Mouse (Mus musculus) stomach, embryonic 15.5 days (tissue): Measurements from ENCODE around the gene Fbxo4. TPM values are rescaled to one million over a fixed set of nuclear protein-coding genes. Genes with fewer than 3 reads are reported as not detected.

ENCODE experiments used
- ATAC-seq: fragments of 200-750 bp; cut with Nextera tagmentation; 2 replicates; pipeline ENCODE4 v1.8.0; 2017; ENCODE audit warnings: low read depth, moderate number of reproducible peaks, moderate TSS enrichment; ENCODE audit not compliant: insufficient read depth, low FRiP score
- H3K27ac ChIP-seq: fragments of 300-500 bp; sonication (generic); 2 replicates; pipeline ENCODE4 v1.5.1; 2015; ENCODE audit warnings: mild to moderate bottlenecking, inconsistent platforms
- H3K27me3 ChIP-seq: fragments of 300-500 bp; sonication (generic); replicated peaks from 2 replicates; pipeline ENCODE4 v1.6.1; 2015; ENCODE audit warnings: inconsistent platforms
- H3K36me3 ChIP-seq: fragments of 300-500 bp; sonication (generic); 2 replicates; pipeline ENCODE4 v1.6.1; 2015; ENCODE audit warnings: inconsistent platforms
- H3K4me1 ChIP-seq: fragments of 300-500 bp; sonication (generic); 2 replicates; pipeline ENCODE4 v1.6.1; 2015; ENCODE audit warnings: inconsistent platforms
- H3K4me2 ChIP-seq: fragments of 300-500 bp; sonication (generic); 2 replicates; pipeline ENCODE4 v1.6.1; 2015; ENCODE audit warnings: mild to moderate bottlenecking, inconsistent platforms
- H3K4me3 ChIP-seq: fragments of 300-500 bp; sonication (generic); replicated peaks from 2 replicates; pipeline ENCODE4 v1.5.1; 2015; ENCODE audit warnings: inconsistent platforms
- H3K9ac ChIP-seq: fragments of 300-500 bp; sonication (generic); 2 replicates; pipeline ENCODE4 v1.6.1; 2015; ENCODE audit warnings: inconsistent platforms
- H3K9me3 ChIP-seq: fragments of 300-500 bp; sonication (generic); 2 replicates; pipeline ENCODE4 v1.6.1; 2016; ENCODE audit warnings: inconsistent platforms
- WGBS: fragments of 180-500 bp; shearing (Covaris S2); methylation state at CpG from one replicate; pipeline ENCODE4 v1.1.7; 2015; 5-methylcytosine and 5-hydroxymethylcytosine counted together
- polyA plus RNA-seq: library from polyadenylated mRNA; unstranded; fragments of >200 nt; fragmentation: Nextera tagmentation; extraction: Ambion mirVana; gene quantifications from 2 replicates; pipeline ENCODE4 v1.2.1, GENCODE M21; 2015

Fbxo4 gene
- polyA plus RNA-seq, 1 experiment from 2014 or later, result 16.3 TPM

DNA sequence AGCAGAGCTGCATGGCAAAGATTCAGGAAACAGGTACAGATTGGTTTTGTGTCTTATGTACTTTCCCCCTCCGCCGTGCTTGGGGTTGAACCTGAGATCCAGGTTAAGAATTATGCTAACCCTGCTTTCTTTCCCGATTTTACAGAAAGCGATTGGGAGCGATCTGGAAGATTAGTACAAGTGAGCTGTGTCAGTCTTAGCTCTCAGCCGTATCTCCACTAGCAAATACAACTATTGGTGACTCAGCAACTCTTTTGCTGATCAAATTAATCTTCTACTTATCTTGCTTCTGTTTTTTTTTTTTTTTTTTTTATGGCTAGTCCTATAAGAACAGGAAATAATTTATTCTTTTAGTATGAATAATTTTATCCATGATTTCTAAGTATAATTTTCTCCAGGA lies 9.2 kb downstream of the Fbxo4 start:
- no peak overlapping the region for H3K4me2 ChIP-seq
- H3K36me3 ChIP-seq, result peaks cover 4% of the 10 kb centered on the region; the same call in 1 of the 2 replicates
- no peak overlapping the region for H3K27ac ChIP-seq
- H3K4me1 ChIP-seq, result no peaks in the 10 kb centered on the region
- H3K27me3 ChIP-seq, result no peaks in the 10 kb centered on the region
- H3K9ac ChIP-seq, result no peak overlapping the region
- no peaks in the 10 kb centered on the region for H3K9me3 ChIP-seq
- ATAC-seq, result no peak
- 90% methylated on average over 6 of the region's 6 CpGs for WGBS
- no peak overlapping the region for H3K4me3 ChIP-seq

DNA sequence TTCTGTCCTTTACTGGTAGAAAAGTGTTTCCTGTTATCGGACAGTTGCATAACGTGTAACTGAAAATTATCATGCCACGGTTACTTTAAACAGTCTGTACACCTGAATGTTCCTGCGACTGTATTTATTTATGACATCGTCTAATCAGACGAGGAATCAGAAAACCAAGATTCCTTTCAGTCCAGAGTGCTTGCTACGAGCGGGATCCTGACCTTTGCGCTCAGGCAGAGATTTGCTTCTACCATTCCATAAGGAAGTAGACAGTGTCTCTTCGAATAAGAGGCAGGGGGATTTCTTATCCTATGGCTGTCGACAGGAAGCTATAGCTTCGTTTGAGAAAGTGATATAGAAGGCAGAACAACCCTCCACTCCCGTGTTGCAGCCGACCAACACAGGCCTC lies 9.6 kb downstream of the Fbxo4 start:
- H3K9ac ChIP-seq, result no peak overlapping the region
- peaks cover 4% of the 10 kb centered on the region; the same call in 1 of the 2 replicates for H3K36me3 ChIP-seq
- no peaks in the 10 kb centered on the region for H3K9me3 ChIP-seq
- H3K27me3 ChIP-seq, result no peaks in the 10 kb centered on the region
- no peak overlapping the region for H3K4me3 ChIP-seq
- no peak overlapping the region for H3K4me2 ChIP-seq
- WGBS, result 84% methylated on average over 14 of the region's 14 CpGs
- no peak for ATAC-seq
- no peaks in the 10 kb centered on the region for H3K4me1 ChIP-seq
- no peak overlapping the region for H3K27ac ChIP-seq

DNA sequence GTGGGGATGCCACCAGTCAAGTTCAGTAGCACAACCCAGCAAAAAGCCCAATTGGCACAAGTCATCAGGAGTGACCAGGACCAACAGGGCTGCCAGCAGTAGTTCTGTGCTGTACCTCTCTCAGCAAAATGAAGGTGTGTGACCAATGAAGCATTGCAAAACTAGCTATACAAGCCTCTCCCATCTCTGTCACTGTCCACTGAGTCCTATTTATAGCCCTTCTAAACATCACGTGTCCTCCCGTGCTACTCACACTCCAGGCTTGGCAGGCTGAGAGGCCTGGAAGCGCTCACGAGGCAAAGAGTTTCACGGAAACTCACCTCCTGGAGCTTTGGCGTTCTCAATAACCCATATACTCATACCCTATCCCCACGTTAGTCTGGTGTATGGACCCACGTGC lies 17.1 kb downstream of the Fbxo4 start:
- Histone ChIP-seq H3K4me2 (no peak overlapping the region), H3K9ac (no peak overlapping the region), H3K36me3 (no peaks in the 10 kb centered on the region), H3K27ac (no peak overlapping the region), H3K27me3 (no peaks in the 10 kb centered on the region), H3K4me3 (no peak overlapping the region), H3K9me3 (no peaks in the 10 kb centered on the region), H3K4me1 (no peaks in the 10 kb centered on the region)
- WGBS, result 86% methylated on average over 8 of the region's 8 CpGs
- no peak for ATAC-seq

DNA sequence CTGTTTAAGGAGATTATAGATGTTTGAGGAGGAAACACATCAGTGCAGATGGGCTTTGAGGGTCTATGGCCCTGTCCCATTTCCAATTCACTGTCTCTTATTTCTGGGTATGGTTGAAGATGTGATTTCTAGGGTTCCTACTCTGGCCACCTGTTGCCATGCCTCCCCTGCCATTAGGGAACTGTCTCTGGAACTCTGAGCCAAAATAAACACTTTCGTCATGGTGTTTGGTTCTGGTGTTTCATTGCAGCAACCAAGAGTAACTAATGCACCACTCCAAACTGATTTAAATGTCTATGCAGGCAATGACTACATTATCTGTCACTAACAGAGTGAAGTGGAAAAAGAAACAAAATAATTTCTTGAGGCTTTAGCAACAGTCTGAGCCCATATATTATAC lies 19.3 kb downstream of the Fbxo4 start:
- no peak overlapping the region for H3K27ac ChIP-seq
- H3K4me3 ChIP-seq, result no peak overlapping the region
- H3K9ac ChIP-seq, result no peak overlapping the region
- no peak overlapping the region for H3K4me2 ChIP-seq
- H3K4me1 ChIP-seq, result no peaks in the 10 kb centered on the region
- H3K36me3 ChIP-seq, result no peaks in the 10 kb centered on the region
- no peaks in the 10 kb centered on the region for H3K27me3 ChIP-seq
- 54% methylated on average over 1 of the region's 1 CpGs for whole genome bisulfite sequencing
- no peak for ATAC-seq
- no peaks in the 10 kb centered on the region for H3K9me3 ChIP-seq

DNA sequence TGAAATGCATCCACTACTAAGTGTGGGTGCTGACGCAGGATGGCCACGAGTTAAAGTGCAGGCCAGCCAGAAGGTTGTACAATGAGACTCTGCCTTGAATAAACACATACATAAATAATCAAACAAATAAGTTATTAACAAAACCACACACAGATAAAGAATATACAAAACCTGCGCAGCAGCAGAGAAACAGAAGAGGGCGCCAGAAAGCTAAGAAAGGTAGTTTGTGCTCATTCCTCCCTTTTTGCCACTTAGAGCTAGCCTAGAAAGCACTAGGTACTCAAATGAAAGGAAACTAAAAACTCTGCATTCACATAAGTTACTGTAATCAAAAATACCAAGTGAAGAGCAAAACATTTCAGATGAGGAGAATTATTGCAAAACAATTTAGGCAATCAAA lies 21.4 kb downstream of the Fbxo4 start:
- 31% methylated on average over 4 of the region's 4 CpGs for WGBS
- ATAC-seq, result no peak

DNA sequence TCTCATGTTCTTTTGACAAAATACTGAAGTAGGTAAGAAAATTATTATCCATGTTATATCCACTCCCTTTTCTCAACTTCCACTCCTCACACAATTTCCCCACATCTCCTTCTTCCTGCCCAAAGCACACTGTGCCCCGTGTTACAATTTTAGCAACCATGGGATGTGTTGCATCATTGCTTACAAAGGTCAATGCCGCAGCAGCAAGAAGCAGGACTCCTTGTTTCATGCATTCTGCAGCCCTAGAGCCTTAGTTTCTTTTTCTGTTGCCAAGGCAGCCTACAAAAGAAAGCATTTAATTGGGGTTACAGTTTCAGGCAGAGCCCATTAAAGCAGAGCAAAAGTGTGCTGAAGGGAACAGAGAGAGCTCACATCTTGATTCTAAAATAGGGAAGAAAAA lies 24.4 kb downstream of the Fbxo4 start:
- 76% methylated on average over 2 of the region's 2 CpGs for WGBS
- Histone ChIP-seq H3K4me3 (no peak overlapping the region), H3K27me3 (no peaks in the 10 kb centered on the region), H3K9ac (no peak overlapping the region), H3K36me3 (no peaks in the 10 kb centered on the region), H3K4me2 (no peak overlapping the region), H3K27ac (no peak overlapping the region), H3K4me1 (no peaks in the 10 kb centered on the region), H3K9me3 (no peaks in the 10 kb centered on the region)
- ATAC-seq, result no peak

More for the DNA sequence above, 21.4 kb downstream of the Fbxo4 start:
- H3K4me1 ChIP-seq, result no peaks in the 10 kb centered on the region
- H3K9me3 ChIP-seq, result no peaks in the 10 kb centered on the region
- no peaks in the 10 kb centered on the region for H3K36me3 ChIP-seq
- H3K4me3 ChIP-seq, result no peak overlapping the region
- no peak overlapping the region for H3K4me2 ChIP-seq
- no peaks in the 10 kb centered on the region for H3K27me3 ChIP-seq
- H3K9ac ChIP-seq, result no peak overlapping the region
- no peak overlapping the region for H3K27ac ChIP-seq

DNA sequence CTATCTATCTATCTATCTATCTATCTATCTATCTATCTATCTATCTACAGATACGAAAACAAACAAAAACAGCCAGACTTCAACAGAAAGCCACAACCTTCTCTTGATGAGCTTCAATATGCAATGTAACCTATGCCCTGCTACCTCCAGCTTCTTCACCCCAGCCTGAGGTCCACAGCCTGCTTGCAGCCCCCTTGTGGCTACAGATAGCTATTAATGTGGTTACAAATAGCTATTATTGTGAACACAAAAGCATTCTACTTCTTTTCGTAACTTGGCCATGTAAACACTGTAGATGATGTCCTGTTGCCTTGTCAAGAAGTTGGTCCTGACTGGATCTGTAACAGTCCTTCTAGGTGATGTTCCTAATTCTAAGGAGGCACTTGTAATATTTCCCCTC lies 41.2 kb downstream of the Fbxo4 start:
- no peaks in the 10 kb centered on the region for H3K9me3 ChIP-seq
- no peaks in the 10 kb centered on the region for H3K36me3 ChIP-seq
- H3K27ac ChIP-seq, result no peak overlapping the region
- 89% methylated on average over 2 of the region's 2 CpGs for WGBS
- H3K27me3 ChIP-seq, result no peaks in the 10 kb centered on the region
- no peaks in the 10 kb centered on the region for H3K4me1 ChIP-seq
- H3K4me2 ChIP-seq, result no peak overlapping the region
- no peak overlapping the region for H3K9ac ChIP-seq
- H3K4me3 ChIP-seq, result no peak overlapping the region
- ATAC-seq, result no peak

DNA sequence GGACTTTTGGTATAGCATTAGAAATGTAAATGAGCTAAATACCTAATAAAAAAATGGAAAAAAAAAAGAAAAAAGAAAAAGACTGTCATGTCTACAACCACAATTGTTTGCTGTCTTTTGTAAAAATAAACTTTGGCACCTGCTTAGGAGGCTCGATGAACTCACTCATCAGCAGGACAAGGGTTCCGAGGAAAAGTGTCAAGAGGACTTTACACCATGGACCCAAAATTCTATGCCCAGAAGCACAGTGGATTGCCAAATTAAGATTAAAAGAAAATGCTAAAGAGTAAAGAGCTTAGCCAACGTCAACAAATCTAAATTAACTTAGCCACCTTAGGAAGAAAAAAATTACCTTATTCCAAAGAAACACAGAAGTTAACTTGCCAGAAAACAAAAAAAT lies 43.3 kb downstream of the Fbxo4 start:
- H3K9ac ChIP-seq, result no peak overlapping the region
- no peaks in the 10 kb centered on the region for H3K9me3 ChIP-seq
- H3K27me3 ChIP-seq, result no peaks in the 10 kb centered on the region
- H3K4me2 ChIP-seq, result no peak overlapping the region
- H3K4me1 ChIP-seq, result no peaks in the 10 kb centered on the region
- no peak for ATAC-seq
- H3K27ac ChIP-seq, result no peak overlapping the region
- WGBS, result 89% methylated on average over 3 of the region's 3 CpGs
- no peaks in the 10 kb centered on the region for H3K36me3 ChIP-seq
- no peak overlapping the region for H3K4me3 ChIP-seq

DNA sequence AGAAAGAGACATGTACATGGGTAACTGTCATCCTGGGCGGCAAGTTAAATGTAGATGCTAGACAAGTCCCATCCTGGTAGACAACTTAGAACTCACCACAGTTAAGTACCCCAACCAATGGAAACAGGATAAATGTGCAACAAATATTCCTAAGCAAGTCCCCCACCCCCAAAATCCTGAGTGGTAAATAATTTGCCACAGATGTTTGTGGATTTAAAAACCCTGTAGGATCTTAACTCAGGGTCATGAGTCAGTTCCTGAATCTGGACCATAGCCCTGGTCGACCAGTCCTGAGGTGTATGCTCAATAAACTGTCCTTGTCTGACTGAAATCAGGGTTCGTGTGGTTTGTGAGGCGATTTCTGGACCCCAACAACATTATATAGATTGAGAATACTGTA lies 45.9 kb downstream of the Fbxo4 start:
- 80% methylated on average over 4 of the region's 4 CpGs for WGBS
- no peak overlapping the region for H3K27ac ChIP-seq
- no peak overlapping the region for H3K4me2 ChIP-seq
- H3K4me3 ChIP-seq, result no peak overlapping the region
- no peaks in the 10 kb centered on the region for H3K36me3 ChIP-seq
- ATAC-seq, result no peak
- H3K27me3 ChIP-seq, result no peaks in the 10 kb centered on the region
- H3K9ac ChIP-seq, result no peak overlapping the region
- no peaks in the 10 kb centered on the region for H3K4me1 ChIP-seq
- H3K9me3 ChIP-seq, result no peaks in the 10 kb centered on the region

DNA sequence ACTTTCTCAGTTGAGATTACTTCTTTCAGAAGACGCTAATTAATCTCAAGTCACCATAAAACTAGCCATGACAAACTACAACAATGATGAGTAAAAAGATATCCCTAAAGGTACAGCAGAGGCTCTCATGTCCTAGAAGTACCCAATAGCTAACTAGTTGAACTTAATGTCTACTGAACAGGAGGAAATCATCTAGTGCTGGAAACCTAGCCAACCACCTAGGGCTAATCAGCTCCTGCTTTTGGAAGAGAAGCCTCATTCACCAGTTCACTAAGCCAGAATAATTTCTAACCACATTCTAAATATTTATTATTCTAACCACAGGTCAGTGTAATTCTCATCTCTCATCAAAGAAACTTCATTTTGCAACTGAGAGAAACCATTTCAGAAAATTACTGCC lies 47.4 kb downstream of the Fbxo4 start:
- H3K4me3 ChIP-seq, result no peak overlapping the region
- no peaks in the 10 kb centered on the region for H3K27me3 ChIP-seq
- H3K4me2 ChIP-seq, result no peak overlapping the region
- no peak overlapping the region for H3K9ac ChIP-seq
- WGBS, result 96% methylated on average over 1 of the region's 1 CpGs
- H3K27ac ChIP-seq, result no peak overlapping the region
- no peaks in the 10 kb centered on the region for H3K4me1 ChIP-seq
- H3K36me3 ChIP-seq, result no peaks in the 10 kb centered on the region
- no peak for ATAC-seq
- no peaks in the 10 kb centered on the region for H3K9me3 ChIP-seq

Other genes starting within 250 kb of the Fbxo4 start
- gene AW549877, start 16.2 kb upstream of the Fbxo4 start, polyA plus RNA-seq, result 31.5 and 33.1 TPM in 2 replicates
- gene Oxct1, start 46.8 kb upstream of the Fbxo4 start, polyA plus RNA-seq, result 191 and 197 TPM in 2 replicates